Mouse (Mus musculus) spleen, postnatal 10 days (tissue): ENCODE measurements at regions not wholly inside any gene's neighbourhood (a gene's known extent, or its start where the extent isn't known, plus 50 kb on each side); places are given as distances from the start of the nearest gene placed in this dataset.
A peak's percentile ranks its signal among the peaks of the same experiment; 100 is the strongest.

Experiments used
- DNase-seq, 2 experiments: peaks; one replicate each; pipeline ENCODE4 v3.0.0; 2021 to 2022; ENCODE audit warnings: low spot score in 2 of 2

DNA sequence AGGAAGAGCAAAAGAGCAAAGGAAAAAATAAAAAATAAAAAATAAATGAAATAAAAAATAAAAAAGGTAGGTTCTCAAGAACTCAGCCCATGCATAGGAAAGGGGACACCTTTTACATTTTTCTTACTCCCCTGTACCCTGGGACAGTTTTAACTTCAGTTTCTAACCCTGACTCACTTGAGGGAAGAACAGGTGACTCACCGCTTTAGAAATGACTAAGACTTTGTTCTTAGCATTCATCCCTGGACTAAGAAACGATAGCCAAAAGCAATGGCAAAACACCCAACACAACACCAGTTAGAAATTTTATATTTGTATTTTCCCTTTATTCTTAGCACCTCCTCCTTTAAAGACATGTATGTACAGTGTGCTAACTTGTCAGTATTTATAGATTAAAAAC, 161.5 kb upstream of the Samsn1 start:
- no peak for DNase-seq

DNA sequence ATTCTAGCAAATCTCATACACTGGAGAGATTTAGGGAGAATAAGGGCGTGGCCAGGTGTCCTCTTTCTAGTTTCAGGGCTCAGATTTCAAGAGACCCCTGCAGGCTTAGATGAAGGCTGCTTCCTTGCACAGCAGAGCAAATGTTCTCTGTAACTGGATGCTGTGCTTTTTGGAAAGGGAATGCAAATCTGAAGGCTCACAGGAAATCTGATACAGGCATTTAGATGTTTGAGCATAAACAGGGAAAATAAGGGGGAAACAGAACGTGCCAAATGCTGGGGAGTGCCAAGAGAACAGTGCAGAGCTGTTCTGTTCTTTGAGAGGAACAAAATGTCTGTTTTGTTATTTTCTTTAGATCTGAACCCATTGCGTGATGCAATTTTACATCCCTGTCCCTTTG, 161.0 kb upstream of the Samsn1 start:
- no peak for DNase-seq

DNA sequence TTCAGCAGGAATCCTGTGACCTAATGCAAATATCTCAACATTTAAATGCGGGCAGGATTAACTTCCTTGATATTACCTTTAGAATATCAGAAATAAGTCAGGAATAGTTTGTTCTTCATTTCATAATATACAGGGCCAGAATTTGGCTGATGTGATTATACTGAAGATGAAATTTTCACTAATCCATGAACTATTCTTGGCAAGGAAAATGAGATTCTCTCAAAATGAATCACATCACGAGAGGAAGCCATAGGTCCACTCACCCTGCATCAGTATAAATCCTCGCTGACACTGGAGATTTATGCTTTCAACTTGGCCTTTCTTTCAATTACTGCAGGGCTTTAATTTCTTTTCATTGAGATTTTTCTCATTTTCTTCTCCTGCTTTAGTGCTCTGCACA, 159.5 kb upstream of the Samsn1 start:
- DNase-seq = no peak

- DNase-seq = no peak
Measured at GRCm38 (mm10) chr16:76167651-76168050, 145.6 kb upstream of the Samsn1 start.

DNA sequence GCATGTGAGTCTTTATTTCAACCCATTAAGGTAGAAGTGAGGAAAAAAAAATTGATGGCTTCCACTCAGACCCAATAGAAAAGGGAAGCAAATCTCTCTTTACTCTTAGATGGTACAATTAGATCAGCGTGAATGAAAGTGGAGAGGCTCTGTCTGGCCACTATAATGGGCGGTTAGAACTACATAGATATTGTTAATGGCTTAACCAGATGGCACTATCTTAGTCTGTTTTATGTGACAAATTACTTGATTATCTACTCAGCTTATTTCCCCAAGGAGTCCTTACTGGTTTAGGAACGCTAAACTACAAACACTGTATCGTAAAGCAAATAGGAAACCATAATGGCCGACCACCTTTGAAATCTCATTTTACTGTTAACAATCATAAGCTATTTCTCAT, 138.8 kb upstream of the Samsn1 start:
- no peak for DNase-seq

- no peak for DNase-seq
Measured at GRCm38 (mm10) chr16:76158585-76158984, 136.5 kb upstream of the Samsn1 start.

- no peak for DNase-seq
Measured at GRCm38 (mm10) chr16:76153766-76154525, 131.9 kb upstream of the Samsn1 start.

DNA sequence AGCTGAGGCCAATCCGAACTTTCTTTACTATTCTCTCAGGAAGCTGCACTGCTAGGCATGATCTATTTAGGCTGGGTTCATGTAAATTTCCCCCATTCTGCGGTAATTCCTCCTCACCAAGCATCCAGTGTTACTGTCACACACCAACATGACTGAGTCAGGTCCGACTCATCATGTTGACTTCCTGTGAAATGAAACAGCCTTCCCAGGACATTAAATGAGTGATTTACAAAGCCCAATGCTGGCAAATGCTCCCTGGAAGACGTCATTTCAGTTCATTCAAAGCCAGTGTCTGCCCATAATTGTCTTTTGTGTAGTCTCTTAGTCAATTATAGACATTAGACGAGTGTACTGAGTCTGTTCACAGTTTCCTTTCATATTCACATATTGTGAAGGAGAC, 127.5 kb upstream of the Samsn1 start:
- no peak for DNase-seq

- DNase-seq = no peak
Measured at GRCm38 (mm10) chr16:76133892-76134291, 111.8 kb upstream of the Samsn1 start.

- DNase-seq = no peak
Measured at GRCm38 (mm10) chr16:76130486-76130885, 108.4 kb upstream of the Samsn1 start.

GRCm38 (mm10) chr16:76129982-76130381, 107.9 kb upstream of the Samsn1 start:
- peak; percentile 34 to 75 for DNase-seq

DNA sequence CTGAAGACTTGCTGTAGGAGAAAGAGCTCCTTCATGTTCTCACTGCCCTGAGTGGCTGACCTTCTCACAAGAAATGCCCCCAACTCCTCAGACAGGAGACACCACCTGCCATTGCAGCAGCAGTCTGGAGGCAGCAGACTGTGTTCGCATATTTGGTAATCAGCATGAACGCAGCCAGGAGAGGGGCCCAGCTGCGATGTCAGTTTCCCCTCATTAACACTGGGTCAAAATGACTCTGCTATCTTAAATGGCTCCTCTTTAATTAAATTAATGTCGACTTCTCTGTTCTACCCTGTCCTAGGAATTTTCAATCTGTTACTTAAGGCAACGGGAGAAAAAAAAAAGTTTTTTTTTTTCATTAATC, 100.9 kb upstream of the Samsn1 start:
- DNase-seq = no peak

DNA sequence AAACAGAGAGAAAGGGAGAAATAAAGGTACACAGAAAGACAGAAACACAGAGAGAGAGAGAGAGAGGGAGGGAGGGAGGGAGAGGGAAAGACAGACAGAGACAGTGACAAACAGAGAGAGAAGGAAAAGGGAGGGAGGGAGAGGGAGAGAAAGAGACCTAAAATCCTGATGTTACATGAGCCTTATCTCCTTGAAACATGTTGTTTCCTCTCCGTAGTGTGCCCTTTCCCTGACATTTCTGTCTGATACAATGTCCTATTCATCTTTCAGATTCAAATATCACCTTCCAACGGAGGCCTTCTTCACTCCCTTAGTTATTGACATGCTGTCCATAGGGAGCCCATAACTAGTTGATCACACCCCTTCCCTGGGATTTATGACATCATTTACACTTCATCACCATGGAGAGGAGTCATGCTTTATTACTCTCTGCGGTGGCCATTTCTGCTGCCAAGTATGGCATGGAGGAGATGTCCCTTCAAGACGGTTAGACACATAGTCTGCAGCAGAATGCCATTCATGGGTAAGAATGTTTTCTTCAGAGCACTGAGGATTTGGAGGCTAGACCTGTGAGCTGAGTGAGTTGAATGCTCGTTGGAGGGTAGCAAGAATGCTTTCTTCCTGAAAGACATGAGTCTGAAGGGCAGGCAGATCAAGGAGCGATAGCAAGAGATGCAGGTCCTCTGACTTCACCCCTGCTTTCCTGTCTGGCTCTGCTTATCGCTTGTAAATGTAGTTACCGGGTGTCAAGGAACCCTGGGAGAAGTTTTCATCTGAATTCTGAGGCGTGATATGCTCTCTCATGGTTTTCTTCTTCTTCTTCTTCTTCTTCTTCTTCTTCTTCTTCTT, 100.3 kb upstream of the Samsn1 start:
- no peak for DNase-seq

GRCm38 (mm10) chr16:76120712-76121111, 98.6 kb upstream of the Samsn1 start:
- DNase-seq = no peak

- no peak for DNase-seq
Measured at GRCm38 (mm10) chr16:76110383-76110782, 88.3 kb upstream of the Samsn1 start.

DNA sequence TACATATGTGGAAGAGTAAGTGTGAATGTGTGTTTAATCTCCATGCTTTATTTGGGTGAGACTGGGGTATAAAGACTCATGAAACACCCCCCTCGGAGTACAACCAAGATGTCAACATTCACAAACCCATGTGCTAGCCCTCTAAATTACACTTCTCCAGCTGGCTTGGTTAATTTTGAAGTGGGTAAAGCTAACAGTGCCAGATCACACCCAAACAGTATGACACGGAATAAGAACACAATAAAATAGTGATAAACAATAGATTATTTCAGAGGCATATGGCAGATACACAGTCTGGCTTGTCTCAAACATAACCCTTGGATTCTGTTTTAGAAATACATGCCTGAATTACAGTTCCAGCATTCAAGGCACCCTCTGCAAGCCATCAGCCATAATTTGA, 86.4 kb upstream of the Samsn1 start:
- DNase-seq = no peak

- DNase-seq = no peak
Measured at GRCm38 (mm10) chr16:76104673-76105072, 82.6 kb upstream of the Samsn1 start.

- no peak for DNase-seq
Measured at GRCm38 (mm10) chr16:76101773-76102172, 79.7 kb upstream of the Samsn1 start.

DNA sequence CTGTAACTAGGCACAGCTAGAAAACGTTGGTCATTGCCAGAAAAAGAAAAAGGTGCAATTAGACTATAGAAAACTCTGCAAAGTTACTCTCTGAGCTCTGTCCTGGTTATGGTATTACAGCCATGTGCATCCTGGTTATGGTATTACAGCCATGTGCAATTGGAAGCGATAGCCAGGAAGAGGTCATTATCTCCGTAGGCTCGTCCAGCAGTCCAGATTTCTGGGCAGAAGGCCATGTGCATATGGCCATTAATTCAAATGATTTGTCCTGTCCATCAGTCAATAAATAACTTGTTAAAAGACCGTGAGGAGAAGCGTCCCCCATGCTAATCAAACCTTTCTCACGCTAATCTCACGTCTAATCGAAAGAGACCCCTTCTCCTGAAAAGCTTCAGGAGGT, 75.7 kb upstream of the Samsn1 start:
- DNase-seq = no peak

DNA sequence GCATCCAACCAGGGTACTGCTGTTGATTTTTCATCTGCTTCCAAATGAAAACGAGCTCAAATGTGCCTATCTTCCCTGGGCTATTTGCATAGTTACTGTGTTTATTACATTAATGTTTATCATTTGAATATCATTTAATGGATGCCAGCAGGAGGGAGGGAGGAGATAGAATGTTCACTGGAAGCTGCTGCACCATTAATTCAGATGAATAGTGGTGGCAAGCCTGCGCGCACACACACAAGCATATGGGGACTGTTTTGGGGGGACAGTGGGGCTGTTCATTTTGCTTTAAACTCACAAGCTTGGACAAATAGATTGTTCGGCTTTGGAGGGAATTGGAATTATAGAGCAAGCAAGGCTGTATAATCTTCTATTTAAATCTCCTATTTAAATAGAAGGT, 74.3 kb upstream of the Samsn1 start:
- no peak for DNase-seq

- no peak for DNase-seq
Measured at GRCm38 (mm10) chr16:76085363-76085762, 63.3 kb upstream of the Samsn1 start.

DNA sequence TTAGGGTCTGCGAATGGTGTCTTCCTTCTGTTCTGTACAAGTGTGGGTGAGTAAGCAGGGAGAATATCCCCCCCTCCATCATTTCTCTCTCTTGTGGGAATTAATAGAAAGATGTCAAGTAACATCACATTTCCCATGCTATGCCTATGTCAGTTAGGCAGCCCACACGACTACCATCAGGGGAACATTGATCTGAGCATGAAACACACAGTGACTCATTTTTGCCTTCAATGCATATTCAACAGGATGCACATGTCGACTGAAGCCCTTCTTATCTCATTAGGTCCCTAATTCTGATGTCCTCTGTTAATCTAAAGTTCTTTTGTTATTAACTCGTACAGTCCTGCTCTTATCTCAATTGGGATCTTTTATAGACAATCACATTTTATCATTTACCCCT, 60.4 kb upstream of the Samsn1 start:
- no peak for DNase-seq

- no peak for DNase-seq
Measured at GRCm38 (mm10) chr16:76079761-76080502, 57.9 kb upstream of the Samsn1 start.
